Mouse (Mus musculus) forebrain, embryonic 16.5 days (tissue): ENCODE data around the gene Polr2m. TPM values are rescaled to one million over a fixed set of nuclear protein-coding genes. Genes with fewer than 3 reads are reported as not detected.
"Not testable (repeated sequence)": the region's sequence is repeated elsewhere in the genome, so short reads cannot be mapped to it uniquely, and the experiment has no call there.

Source experiments
- ATAC-seq: fragments of 200-750 bp; cut with Nextera tagmentation; 2 replicates; pipeline ENCODE4 v1.8.0; 2017; ENCODE audit warnings: mild to moderate bottlenecking, moderate library complexity
- H3K27ac ChIP-seq: fragments of 300-500 bp; sonication (generic); 2 replicates; pipeline ENCODE4 v1.5.1; 2014; ENCODE audit warnings: low read length, control low read depth
- H3K27me3 ChIP-seq: fragments of 300-500 bp; sonication (generic); replicated peaks from 2 replicates; pipeline ENCODE4 v1.6.1; 2014; ENCODE audit warnings: low read length; ENCODE audit not compliant: control insufficient read depth, insufficient read depth
- H3K36me3 ChIP-seq: fragments of 300-500 bp; sonication (generic); 2 replicates; pipeline ENCODE4 v1.6.1; 2014; ENCODE audit not compliant: control insufficient read depth, insufficient read depth
- H3K4me1 ChIP-seq: fragments of 300-500 bp; sonication (generic); replicated peaks from 2 replicates; pipeline ENCODE4 v1.6.1; 2014; ENCODE audit warnings: low read length; ENCODE audit not compliant: control insufficient read depth, insufficient read depth
- H3K4me2 ChIP-seq: fragments of 300-500 bp; sonication (generic); 2 replicates; pipeline ENCODE4 v1.6.1; 2014; ENCODE audit warnings: mild to moderate bottlenecking, low read length, control low read depth
- H3K4me3 ChIP-seq: fragments of 300-500 bp; sonication (generic); replicated peaks from 2 replicates; pipeline ENCODE4 v1.5.1; 2014; ENCODE audit warnings: mild to moderate bottlenecking, low read length, control low read depth
- H3K9ac ChIP-seq: fragments of 300-500 bp; sonication (generic); replicated peaks from 2 replicates; pipeline ENCODE4 v1.6.1; 2014; ENCODE audit warnings: low read depth, low read length, control low read depth
- H3K9me3 ChIP-seq: fragments of 300-500 bp; sonication (generic); 2 replicates; pipeline ENCODE4 v1.6.1; 2016; ENCODE audit warnings: low read length; ENCODE audit not compliant: control insufficient read depth
- WGBS: fragments of 180-500 bp; shearing (Covaris S2); extraction: QIAGEN DNeasy Blood & Tissue Kit; methylation state at CpG from one replicate; pipeline ENCODE4 v1.1.7; 2014; 5-methylcytosine and 5-hydroxymethylcytosine counted together
- polyA plus RNA-seq: library from polyadenylated mRNA; unstranded; fragments of >200 nt; fragmentation: Nextera tagmentation; extraction: Ambion mirVana; gene quantifications from 2 replicates; pipeline ENCODE4 v1.2.1, GENCODE M21; 2015

Gene Polr2m
- polyA plus RNA-seq, 1 experiment from 2014 or later, result 301 TPM

- Histone ChIP-seq H3K4me1 (no peaks in the 10 kb centered on the region), H3K27ac (no peak overlapping the region), H3K4me2 (no peak overlapping the region), H3K9ac (no peak overlapping the region), H3K36me3 (no peaks in the 10 kb centered on the region), H3K9me3 (no peaks in the 10 kb centered on the region), H3K27me3 (no peaks in the 10 kb centered on the region), H3K4me3 (no peak overlapping the region)
- WGBS, result 70% methylated on average over 10 of the region's 10 CpGs
- ATAC-seq, result no peak
Measured at GRCm38 (mm10) chr9:71498391-71499182, 12.9 kb upstream of the Polr2m start.

DNA sequence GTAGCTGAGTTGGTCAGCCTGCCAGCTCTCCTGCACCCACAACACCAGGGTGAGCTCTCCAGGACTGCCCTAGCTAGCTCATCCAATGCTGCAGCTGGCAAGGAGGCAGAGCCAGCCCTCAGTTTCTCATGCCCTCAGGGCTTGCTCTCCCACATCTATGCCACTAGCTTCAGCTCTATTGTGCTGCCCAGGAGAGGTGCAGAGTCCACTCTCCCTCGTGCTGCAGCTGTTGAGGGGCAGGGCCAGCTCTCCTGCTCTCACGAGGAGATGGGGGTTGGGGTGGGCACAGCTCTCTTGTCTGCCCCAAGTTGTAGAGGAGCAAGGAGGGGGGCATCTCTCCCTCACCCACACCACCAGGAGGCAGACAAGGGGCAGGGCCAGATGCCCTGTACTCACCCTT, 10.9 kb upstream of the Polr2m start:
- Histone ChIP-seq H3K9ac (no peak overlapping the region; the same call in 1 of the 2 replicates), H3K4me1 (no peaks in the 10 kb centered on the region), H3K9me3 (no peaks in the 10 kb centered on the region), H3K36me3 (no peaks in the 10 kb centered on the region), H3K27me3 (no peaks in the 10 kb centered on the region), H3K4me2 (no peak overlapping the region), H3K4me3 (no peak overlapping the region), H3K27ac (no peak overlapping the region)
- no peak for ATAC-seq
- 28% methylated on average over 2 of the region's 2 CpGs for WGBS

GRCm38 (mm10) chr9:71493771-71494170, 8.0 kb upstream of the Polr2m start:
- H3K9me3 ChIP-seq, result no peaks in the 10 kb centered on the region
- H3K27me3 ChIP-seq, result no peaks in the 10 kb centered on the region
- H3K4me2 ChIP-seq, result no peak overlapping the region
- H3K36me3 ChIP-seq, result no peaks in the 10 kb centered on the region
- H3K9ac ChIP-seq, result no peak overlapping the region
- ATAC-seq, result no peak
- no peak overlapping the region for H3K27ac ChIP-seq
- no peak overlapping the region for H3K4me3 ChIP-seq
- no peaks in the 10 kb centered on the region for H3K4me1 ChIP-seq
- WGBS, result 47% methylated on average over 5 of the region's 5 CpGs

DNA sequence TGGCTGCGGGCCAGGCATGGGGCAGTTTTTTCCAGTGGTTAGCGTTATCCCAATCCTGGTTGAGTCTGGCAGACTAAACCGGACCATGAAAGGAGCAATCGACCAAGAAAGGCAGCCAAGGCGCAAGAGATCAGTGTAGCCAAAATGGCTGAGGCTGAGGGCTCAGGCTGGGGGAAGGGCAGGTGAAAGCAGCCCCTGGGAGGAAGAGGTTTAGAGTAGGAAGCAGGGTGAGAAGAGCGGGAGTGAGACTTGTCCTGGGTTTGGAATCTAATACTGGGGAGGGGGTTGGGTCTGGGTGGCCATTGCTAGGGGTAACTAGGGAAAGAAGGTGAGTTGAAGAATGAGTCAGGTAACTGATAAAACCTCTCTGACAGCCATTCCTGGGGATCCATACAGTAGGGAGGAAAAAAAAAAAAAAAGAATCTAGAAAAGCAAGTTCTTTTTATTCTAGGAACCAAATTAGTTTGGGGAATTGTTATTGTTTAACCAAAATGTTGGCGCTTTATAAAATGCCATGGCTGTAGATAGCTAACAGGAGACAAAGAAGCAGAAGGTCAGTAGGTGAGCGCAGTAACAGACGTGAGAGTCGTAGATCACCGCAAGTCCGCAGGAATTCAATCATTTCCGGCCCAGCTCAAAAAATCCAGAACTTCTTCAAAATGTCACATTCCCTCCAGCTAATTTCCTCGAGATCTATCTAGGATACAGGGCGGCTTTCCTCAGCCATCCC, 6.7 kb upstream of the Polr2m start:
- H3K36me3 ChIP-seq, result no peaks in the 10 kb centered on the region
- WGBS, result 88% methylated on average over 15 of the region's 15 CpGs
- H3K4me2 ChIP-seq, result no peak overlapping the region
- H3K9me3 ChIP-seq, result no peaks in the 10 kb centered on the region
- H3K4me1 ChIP-seq, result no peaks in the 10 kb centered on the region
- 0 out of 2 replicates have a peak, but pooled peaks cover 3% of the 10 kb centered on the region for H3K27me3 ChIP-seq
- no peak for ATAC-seq
- H3K4me3 ChIP-seq, result no peak overlapping the region
- H3K27ac ChIP-seq, result no peak overlapping the region
- no peak overlapping the region for H3K9ac ChIP-seq

DNA sequence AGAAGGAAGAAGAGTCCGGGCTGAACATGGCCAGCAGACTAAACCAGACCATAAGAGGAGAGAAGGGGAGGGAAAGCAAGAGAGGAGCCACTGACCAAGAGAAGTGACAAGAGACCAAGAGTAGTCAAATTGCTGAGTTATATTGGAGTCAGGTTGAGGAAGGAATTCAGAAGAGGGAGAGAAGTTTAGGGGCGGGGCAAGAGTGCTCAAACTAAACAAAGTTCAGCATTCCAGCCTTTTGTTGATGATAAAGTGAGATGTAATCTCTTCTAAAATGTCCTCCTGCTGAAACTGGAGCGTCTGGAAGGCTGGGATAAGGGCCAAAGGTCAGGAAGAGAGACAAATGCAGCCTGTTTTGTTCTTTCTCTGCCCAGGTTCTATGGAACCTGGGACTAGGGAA, 4.3 kb upstream of the Polr2m start:
- no peak overlapping the region for H3K4me3 ChIP-seq
- no peak overlapping the region for H3K27ac ChIP-seq
- H3K4me2 ChIP-seq, result no peak overlapping the region
- H3K9ac ChIP-seq, result no peak overlapping the region
- WGBS, result 50% methylated on average over 3 of the region's 3 CpGs
- H3K36me3 ChIP-seq, result no peaks in the 10 kb centered on the region
- no peaks in the 10 kb centered on the region; the same call in 1 of the 2 replicates for H3K4me1 ChIP-seq
- 0 out of 2 replicates have a peak, but pooled peaks cover 3% of the 10 kb centered on the region for H3K27me3 ChIP-seq
- ATAC-seq, result no peak
- H3K9me3 ChIP-seq, result no peaks in the 10 kb centered on the region

DNA sequence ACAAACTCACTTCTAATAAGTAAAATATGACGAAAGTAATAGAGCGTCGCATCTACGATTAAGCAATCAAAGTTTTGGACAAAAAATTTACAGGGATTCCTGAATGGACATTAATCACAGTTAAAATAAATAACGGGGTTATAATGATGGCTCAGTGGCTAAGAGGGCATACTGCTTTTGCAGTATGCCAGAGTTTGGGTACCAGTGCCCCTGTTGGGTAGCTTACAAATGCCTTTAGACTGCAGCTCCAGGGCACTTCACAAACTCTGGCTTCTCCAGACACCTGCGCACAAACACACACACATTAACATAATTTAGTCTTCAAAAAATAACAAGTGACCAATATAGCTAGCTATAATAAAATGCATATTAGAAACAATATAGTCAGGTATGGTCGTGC, 392 bp upstream of the Polr2m start:
- H3K9ac ChIP-seq, result 0 out of 2 replicates have a peak overlapping the region, but pooled peaks have one; percentile 41
- H3K27ac ChIP-seq, result no peak overlapping the region; the same call in 1 of the 2 replicates
- peak; percentile 23 for ATAC-seq
- peaks cover 21% of the 10 kb centered on the region for H3K36me3 ChIP-seq
- WGBS, result 44% methylated on average over 7 of the region's 7 CpGs
- peak overlapping the region; percentile 90 for H3K4me3 ChIP-seq
- H3K4me1 ChIP-seq, result peaks cover 7% of the 10 kb centered on the region
- H3K9me3 ChIP-seq, result no peaks in the 10 kb centered on the region
- peak overlapping the region; percentile 47 for H3K4me2 ChIP-seq
- H3K27me3 ChIP-seq, result 0 out of 2 replicates have a peak, but pooled peaks cover 3% of the 10 kb centered on the region

DNA sequence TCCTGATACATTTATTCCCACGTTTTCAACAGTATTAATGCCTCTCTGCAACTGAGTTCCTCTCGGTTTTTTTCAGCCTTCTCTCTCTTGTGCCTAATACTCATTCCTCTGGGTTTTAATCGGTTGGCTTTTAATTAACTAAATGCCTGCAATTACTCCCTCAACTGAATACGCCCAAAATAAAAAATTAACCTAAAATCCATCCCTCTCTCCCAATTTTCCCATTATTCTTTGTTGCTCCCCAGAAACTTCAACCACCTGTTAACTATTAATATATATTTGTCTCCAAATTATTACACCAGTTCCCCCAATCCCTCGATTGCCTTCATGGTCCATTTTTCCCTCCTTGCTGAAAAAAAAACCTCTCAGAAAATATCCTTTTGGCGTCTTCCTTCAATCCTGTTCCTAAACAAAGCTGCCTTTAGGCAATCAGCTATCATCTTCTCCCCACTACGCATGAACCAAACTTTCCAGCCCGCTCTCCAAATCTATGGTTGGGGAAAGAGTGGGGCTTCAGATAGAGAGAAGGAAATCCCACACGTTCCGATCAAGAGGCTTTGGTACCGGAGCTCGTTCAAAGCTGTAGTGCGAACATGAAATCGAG, 762 bp downstream of the Polr2m start:
- H3K4me1 ChIP-seq, result peaks cover 7% of the 10 kb centered on the region
- peak overlapping the region; percentile 90 for H3K4me3 ChIP-seq
- no peak for ATAC-seq
- H3K4me2 ChIP-seq, result peak overlapping the region; percentile 80
- peaks cover 32% of the 10 kb centered on the region for H3K36me3 ChIP-seq
- 0 out of 2 replicates have a peak, but pooled peaks cover 3% of the 10 kb centered on the region for H3K27me3 ChIP-seq
- H3K9me3 ChIP-seq, result no peaks in the 10 kb centered on the region
- WGBS, result under 1% methylated on average over 14 of the region's 14 CpGs
- peak overlapping the region; percentile 88 for H3K27ac ChIP-seq
- H3K9ac ChIP-seq, result peak overlapping the region; percentile 97

- not testable (repeated sequence) for H3K9me3 ChIP-seq, H3K27me3 ChIP-seq, H3K27ac ChIP-seq, ATAC-seq, H3K4me1 ChIP-seq, H3K4me3 ChIP-seq, H3K9ac ChIP-seq
- 84% methylated on average over 7 of the region's 7 CpGs for WGBS
- peaks cover 43% of the 10 kb centered on the region for H3K36me3 ChIP-seq
- peak overlapping the region; percentile 80; the same call in 1 of the 2 replicates for H3K4me2 ChIP-seq
Measured at GRCm38 (mm10) chr9:71483872-71484271, 1.9 kb downstream of the Polr2m start.

- 91% methylated on average over 2 of the region's 2 CpGs for WGBS
- no peak for ATAC-seq
- no peaks in the 10 kb centered on the region for H3K9me3 ChIP-seq
- H3K4me3 ChIP-seq, result no peak overlapping the region
- H3K27ac ChIP-seq, result no peak overlapping the region
- H3K4me2 ChIP-seq, result no peak overlapping the region
- no peaks in the 10 kb centered on the region for H3K27me3 ChIP-seq
- peaks cover 71% of the 10 kb centered on the region for H3K36me3 ChIP-seq
- no peak overlapping the region for H3K9ac ChIP-seq
- peaks cover 7% of the 10 kb centered on the region for H3K4me1 ChIP-seq
Measured at GRCm38 (mm10) chr9:71480305-71480704, 5.4 kb downstream of the Polr2m start.
